ENCODE assay signal across 25 mouse cellular contexts in genomic region chr9:64534313-64534712, GRCm38 (mm10).
DNase-seq lines count a peak whose midpoint lies in the region; ATAC-seq and TF ChIP-seq lines count a peak whose summit lies in the region.
"Had no signal": no experiment of that assay in that cellular context is flagged by ENCODE, and none has a peak within 500 bp of the region (broad histone marks: within the 10 kb centered on the region; RNA-seq: fewer than 3 reads in every experiment).

No protein-coding gene starts in this region.

- TF ChIP-seq POLR2A in MEL (IDR thresholded peaks at IDR 0.05; ENCODE audit: control insufficient read depth in 1 of 2, insufficient read depth in 1 of 2, low read depth in 1 of 2, low read length in 2 of 2, poor library complexity in 1 of 2), result no peak

- WGBS in lung, embryonic 14.5 days, result 60% methylated on average over 6 of the region's 6 CpGs
- 62% methylated on average over 6 of the region's 6 CpGs for WGBS in lung, postnatal 0 days
- WGBS in liver, embryonic 14.5 days (ENCODE audit: insufficient replicate concordance), result 37% methylated on average over 6 of the region's 6 CpGs

- ATAC-seq in lung, embryonic 14.5 days (ENCODE audit: insufficient read depth), result no peak
- no peak for ATAC-seq in lung, postnatal 0 days
- ATAC-seq in liver, embryonic 14.5 days (ENCODE audit: insufficient read depth), result peak; percentile 9; the same call in 1 of the 2 replicates
- ATAC-seq in cerebellum, adult (ENCODE audit: insufficient number of reproducible peaks, low FRiP score, low TSS enrichment), result no peak
- ATAC-seq: CD4-positive, CD25-positive, alpha-beta regulatory T cell, adult 4 months had no signal

- no peak for TF ChIP-seq CTCF in lung, embryonic 14.5 days (IDR thresholded peaks at IDR 0.05; ENCODE audit: low read depth)
- TF ChIP-seq CTCF in lung, postnatal 0 days (IDR thresholded peaks at IDR 0.05), result no peak
- no peak for TF ChIP-seq CTCF in MEL (IDR thresholded peaks at IDR 0.05 in 2 of 3, conservative IDR thresholded peaks at IDR 0.05 in 1 of 3; ENCODE audit: control insufficient read depth in 1 of 3, insufficient read depth in 1 of 3, low read depth in 2 of 3, low read length in 3 of 3, poor library complexity in 1 of 3, severe bottlenecking in 1 of 3)
- no peak for TF ChIP-seq CTCF in liver, embryonic 14.5 days (IDR thresholded peaks at IDR 0.05; ENCODE audit: low read depth)

- no peaks in the 10 kb centered on the region for H3K9me3 ChIP-seq in lung, embryonic 14.5 days (ENCODE audit: low read depth, low read length)
- H3K9me3 ChIP-seq in lung, postnatal 0 days (ENCODE audit: low read length), result no peaks in the 10 kb centered on the region
- H3K9me3 ChIP-seq in MEL (replicated peaks; ENCODE audit: insufficient read depth, low read length), result no peaks in the 10 kb centered on the region
- H3K9me3 ChIP-seq in erythroblast, embryonic 14.5 days (ENCODE audit: control insufficient read depth, low read length), result no peaks in the 10 kb centered on the region
- H3K9me3 ChIP-seq in liver, embryonic 14.5 days (ENCODE audit: control insufficient read depth, low read length), result no peaks in the 10 kb centered on the region
- H3K9me3 ChIP-seq: embryonic facial prominence, embryonic 12.5 days; heart, embryonic 15.5 days; intestine, embryonic 15.5 days; limb, embryonic 15.5 days; midbrain, embryonic 12.5 days; neural tube, embryonic 12.5 days had no signal

- no peaks in the 10 kb centered on the region for H3K27me3 ChIP-seq in lung, embryonic 14.5 days (ENCODE audit: insufficient read depth, low read length)
- no peaks in the 10 kb centered on the region for H3K27me3 ChIP-seq in lung, postnatal 0 days (replicated peaks; ENCODE audit: insufficient read depth, low read length)
- no peaks in the 10 kb centered on the region for H3K27me3 ChIP-seq in MEL (ENCODE audit: control insufficient read depth in 1 of 2, insufficient read depth in 2 of 2, low read length in 2 of 2)
- H3K27me3 ChIP-seq in erythroblast, embryonic 14.5 days (ENCODE audit: control insufficient read depth), result no peaks in the 10 kb centered on the region
- no peaks in the 10 kb centered on the region for H3K27me3 ChIP-seq in liver, embryonic 14.5 days (ENCODE audit: control insufficient read depth, insufficient read depth, low read length)
- H3K27me3 ChIP-seq: limb, embryonic 15.5 days; neural tube, embryonic 12.5 days had no signal

- no peaks in the 10 kb centered on the region for H3K4me1 ChIP-seq in lung, embryonic 14.5 days (ENCODE audit: insufficient read depth)
- H3K4me1 ChIP-seq in lung, postnatal 0 days (ENCODE audit: insufficient read depth, low read depth, low read length), result no peaks in the 10 kb centered on the region
- H3K4me1 ChIP-seq in MEL (ENCODE audit: control insufficient read depth in 1 of 2, insufficient read depth in 2 of 2, low read length in 2 of 2), result peaks cover 18 to 27% of the 10 kb centered on the region in 2 experiments
- peaks cover 85% of the 10 kb centered on the region for H3K4me1 ChIP-seq in erythroblast, embryonic 14.5 days (ENCODE audit: control insufficient read depth)
- H3K4me1 ChIP-seq in liver, embryonic 14.5 days (replicated peaks; ENCODE audit: control insufficient read depth in 2 of 2, insufficient read depth in 2 of 2, low read length in 1 of 2), result peaks cover 56 to 59% of the 10 kb centered on the region in 2 experiments
- H3K4me1 ChIP-seq: heart, embryonic 15.5 days had no signal

- TF ChIP-seq RAD21 in MEL (IDR thresholded peaks at IDR 0.05; ENCODE audit: low read depth, low read length), result no peak

- no peak overlapping the region for H3K4me2 ChIP-seq in lung, embryonic 14.5 days
- H3K4me2 ChIP-seq in lung, postnatal 0 days (replicated peaks; ENCODE audit: low read depth, low read length), result no peak overlapping the region
- peak overlapping the region; percentile 71 for H3K4me2 ChIP-seq in liver, embryonic 14.5 days (ENCODE audit: low read depth)
- H3K4me2 ChIP-seq: embryonic facial prominence, embryonic 12.5 days; heart, embryonic 15.5 days; intestine, embryonic 15.5 days; limb, embryonic 15.5 days; midbrain, embryonic 12.5 days; neural tube, embryonic 12.5 days had no signal

- no peaks in the 10 kb centered on the region for H3K36me3 ChIP-seq in lung, embryonic 14.5 days (ENCODE audit: insufficient read depth)
- no peaks in the 10 kb centered on the region for H3K36me3 ChIP-seq in lung, postnatal 0 days (ENCODE audit: insufficient read depth, low read length)
- H3K36me3 ChIP-seq in MEL (ENCODE audit: control insufficient read depth in 1 of 2, insufficient read depth in 2 of 2, low read length in 2 of 2), result peaks cover 0 to 18% of the 10 kb centered on the region in 2 experiments; a peak in 2 of 4 replicates
- H3K36me3 ChIP-seq in erythroblast, embryonic 14.5 days (ENCODE audit: control insufficient read depth), result peaks cover 16% of the 10 kb centered on the region; the same call in 1 of the 2 replicates
- no peaks in the 10 kb centered on the region for H3K36me3 ChIP-seq in liver, embryonic 14.5 days (replicated peaks; ENCODE audit: control insufficient read depth, insufficient read depth, low read depth)
- H3K36me3 ChIP-seq: embryonic facial prominence, embryonic 12.5 days; heart, embryonic 15.5 days; intestine, embryonic 15.5 days; limb, embryonic 15.5 days; midbrain, embryonic 12.5 days; neural tube, embryonic 12.5 days had no signal

- DNase-seq in lung, embryonic 14.5 days, result no peak
- no peak for DNase-seq in lung, postnatal 0 days (ENCODE audit: low spot score)
- peak; percentile 48 for DNase-seq in MEL (ENCODE audit: low read depth, low spot score)
- DNase-seq in liver, embryonic 14.5 days (ENCODE audit: low read depth in 3 of 3, low spot score in 3 of 3), result peak; percentile 39 to 43 (median 41)
- no peak for DNase-seq in cerebellum, postnatal 10 days
- DNase-seq in kidney, adult 11 months, result no peak
- DNase-seq: adrenal gland, adult 2 months; cerebellum, adult 8-10 months; heart, postnatal 4 days; kidney, postnatal 4 days; layer of hippocampus, adult 9-11 months; lung, postnatal 10 days; right cerebral cortex, postnatal 25 days; thymus, adult 18-20 months had no signal

- no peak overlapping the region for H3K9ac ChIP-seq in lung, embryonic 14.5 days
- no peak overlapping the region for H3K9ac ChIP-seq in lung, postnatal 0 days (replicated peaks; ENCODE audit: low read depth)
- H3K9ac ChIP-seq in MEL (ENCODE audit: control insufficient read depth, low read depth, low read length, poor library complexity, severe bottlenecking), result peak overlapping the region; percentile 13
- H3K9ac ChIP-seq in liver, embryonic 14.5 days (replicated peaks), result peak overlapping the region; percentile 76
- H3K9ac ChIP-seq: embryonic facial prominence, embryonic 12.5 days; heart, embryonic 15.5 days; intestine, embryonic 15.5 days; limb, embryonic 15.5 days; midbrain, embryonic 12.5 days; neural tube, embryonic 12.5 days had no signal

- H3K27ac ChIP-seq in lung, embryonic 14.5 days (ENCODE audit: low read depth), result peak overlapping the region; percentile 27; the same call in 1 of the 2 replicates
- no peak overlapping the region for H3K27ac ChIP-seq in lung, postnatal 0 days (ENCODE audit: low read length)
- H3K27ac ChIP-seq in MEL (ENCODE audit: control insufficient read depth, low read depth, low read length), result peak overlapping the region; percentile 87
- peak overlapping the region; percentile 100 for H3K27ac ChIP-seq in liver, embryonic 14.5 days
- H3K27ac ChIP-seq: embryonic facial prominence, embryonic 12.5 days; gastrocnemius, adult 2 months; heart, embryonic 15.5 days; intestine, embryonic 15.5 days; left cerebral cortex, adult 2 months; limb, embryonic 15.5 days; neural tube, embryonic 12.5 days had no signal

- no peak for TF ChIP-seq EP300 in lung, postnatal 0 days (IDR thresholded peaks at IDR 0.05)
- no peak for TF ChIP-seq EP300 in MEL (IDR thresholded peaks at IDR 0.05; ENCODE audit: low read depth in 1 of 2, low read length in 2 of 2)
- TF ChIP-seq EP300 in liver, embryonic 14.5 days (IDR thresholded peaks at IDR 0.05; ENCODE audit: low read depth), result 0 out of 2 replicates have a peak, but pooled peaks have one; percentile 2

- no peaks in the 10 kb centered on the region for H3K79me2 ChIP-seq in MEL (ENCODE audit: control insufficient read depth, insufficient read depth, low read length, poor library complexity)

- H3K4me3 ChIP-seq in lung, embryonic 14.5 days (ENCODE audit: low read depth, low read length), result no peak overlapping the region
- H3K4me3 ChIP-seq in lung, postnatal 0 days (ENCODE audit: low read depth, low read length), result no peak overlapping the region
- peak overlapping the region in 1 of 2 experiments; percentile 24; a peak in 2 of 4 replicates for H3K4me3 ChIP-seq in MEL (ENCODE audit: control insufficient read depth in 1 of 2, insufficient read depth in 1 of 2, low read depth in 2 of 2, low read length in 2 of 2)
- H3K4me3 ChIP-seq in erythroblast, embryonic 14.5 days (replicated peaks), result peak overlapping the region; percentile 49
- H3K4me3 ChIP-seq in liver, embryonic 14.5 days (ENCODE audit: insufficient read depth in 1 of 2, low read depth in 2 of 2, low read length in 2 of 2), result no peak overlapping the region
- H3K4me3 ChIP-seq: embryonic facial prominence, embryonic 12.5 days; gastrocnemius, adult 2 months; heart, embryonic 15.5 days; intestine, embryonic 15.5 days; left cerebral cortex, adult 2 months; limb, embryonic 15.5 days; midbrain, embryonic 12.5 days; neural tube, embryonic 12.5 days had no signal

TF ChIP-seq in MEL, 35 proteins besides CTCF, POLR2A, EP300 and RAD21 (continues in another document):
- TF ChIP-seq SIN3A (IDR thresholded peaks at IDR 0.05; ENCODE audit: low read length) (0 out of 2 replicates have a peak, but pooled peaks have one; percentile 1), MXI1 (IDR thresholded peaks at IDR 0.05; ENCODE audit: low read depth, low read length) (peak; percentile 59; the same call in 1 of the 2 replicates), TAL1 (IDR thresholded peaks at IDR 0.05; ENCODE audit: low read length) (peak; percentile 45; the same call in 1 of the 2 replicates), MAX (IDR thresholded peaks at IDR 0.05; ENCODE audit: low read length) (peak; percentile 84), RCOR1 (IDR thresholded peaks at IDR 0.05; ENCODE audit: low read depth, low read length) (no peak), POLR2AphosphoS2 (IDR thresholded peaks at IDR 0.05; ENCODE audit: low read length) (no peak), ZNF384 (IDR thresholded peaks at IDR 0.05; ENCODE audit: low read depth, low read length) (no peak), E2F4 (IDR thresholded peaks at IDR 0.05; ENCODE audit: borderline replicate concordance, low read depth, low read length) (no peak), ZMIZ1 (IDR thresholded peaks at IDR 0.05; ENCODE audit: low read depth, low read length) (no peak), ETS1 (IDR thresholded peaks at IDR 0.05; ENCODE audit: low read depth, low read length) (peak; percentile 38; the same call in 1 of the 2 replicates), GABPA (IDR thresholded peaks at IDR 0.05; ENCODE audit: low read depth, low read length) (no peak), SMC3 (IDR thresholded peaks at IDR 0.05; ENCODE audit: low read depth, low read length) (no peak), BHLHE40 (IDR thresholded peaks at IDR 0.05; ENCODE audit: borderline replicate concordance, low read depth, low read length) (0 out of 2 replicates have a peak, but pooled peaks have one; percentile 8)

Comparison
In these comparisons a context has a peak if more than half of its experiments do, and no peak if none do; other contexts are left out.
1. DNase-seq: peak in MEL (single experiment) and liver, embryonic 14.5 days (3 of 3); none in lung, embryonic 14.5 days (single experiment), lung, postnatal 0 days (single experiment), cerebellum, postnatal 10 days (0 of 2) and kidney, adult 11 months (single experiment).
2. H3K9ac ChIP-seq: peak in MEL (single experiment) and liver, embryonic 14.5 days (single experiment); none in lung, embryonic 14.5 days (single experiment) and lung, postnatal 0 days (single experiment).